Mouse (Mus musculus) liver, embryonic 16.5 days (tissue): ENCODE results near the gene Edaradd. TPM values are rescaled to one million over a fixed set of nuclear protein-coding genes. Genes with fewer than 3 reads are reported as not detected.

ENCODE experiments used
- ATAC-seq: fragments of 200-750 bp; cut with Nextera tagmentation; 2 replicates; pipeline ENCODE4 v1.8.0; 2017; ENCODE audit warnings: low read depth, mild to moderate bottlenecking, moderate number of reproducible peaks, moderate library complexity
- H3K27ac ChIP-seq: fragments of 300-500 bp; sonication (generic); 2 replicates; pipeline ENCODE4 v1.5.1; 2014; ENCODE audit warnings: mild to moderate bottlenecking, low read length
- H3K27me3 ChIP-seq: fragments of 300-500 bp; sonication (generic); 2 replicates; pipeline ENCODE4 v1.6.1; 2014; ENCODE audit warnings: low read depth, low read length, mixed read lengths; ENCODE audit not compliant: control insufficient read depth, insufficient read depth
- H3K36me3 ChIP-seq: fragments of 300-500 bp; sonication (generic); 2 replicates; pipeline ENCODE4 v1.6.1; 2014; ENCODE audit warnings: mild to moderate bottlenecking; ENCODE audit not compliant: control insufficient read depth, insufficient read depth
- H3K4me1 ChIP-seq: fragments of 300-500 bp; sonication (generic); 2 replicates; pipeline ENCODE4 v1.6.1; 2014; ENCODE audit warnings: low read depth, low read length, mixed read lengths; ENCODE audit not compliant: control insufficient read depth
- H3K4me2 ChIP-seq: fragments of 300-500 bp; sonication (generic); 2 replicates; pipeline ENCODE4 v1.6.1; 2014; ENCODE audit warnings: low read depth, low read length, mixed read lengths
- H3K4me3 ChIP-seq: fragments of 300-500 bp; sonication (generic); 2 replicates; pipeline ENCODE4 v1.5.1; 2014; ENCODE audit warnings: low read depth, mild to moderate bottlenecking, low read length
- H3K9ac ChIP-seq: fragments of 300-500 bp; sonication (generic); 2 replicates; pipeline ENCODE4 v1.6.1; 2014; ENCODE audit warnings: low read depth, low read length
- H3K9me3 ChIP-seq: fragments of 300-500 bp; sonication (generic); replicated peaks from 2 replicates; pipeline ENCODE4 v1.6.1; 2016; ENCODE audit warnings: low read length; ENCODE audit not compliant: control insufficient read depth
- WGBS: fragments of 180-500 bp; shearing (Covaris S2); extraction: QIAGEN DNeasy Blood & Tissue Kit; methylation state at CpG from one replicate; pipeline ENCODE4 v1.1.7; 2014; ENCODE audit not compliant: insufficient replicate concordance; 5-methylcytosine and 5-hydroxymethylcytosine counted together
- polyA plus RNA-seq: library from polyadenylated mRNA; unstranded; fragments of >200 nt; fragmentation: Nextera tagmentation; extraction: Ambion mirVana; gene quantifications from 2 replicates; pipeline ENCODE4 v1.2.1, GENCODE M21; 2015

The Edaradd gene
- 0.21 and 0.24 TPM in 2 replicates for polyA plus RNA-seq

GRCm38 (mm10) chr13:12519955-12520584 lies at the start of gene Edaradd:
Gene Edaradd (minus strand): TSS chr13:12520438.
- H3K9me3 ChIP-seq, result no peaks in the 10 kb centered on the region
- peak; percentile 48; the same call in 1 of the 2 replicates for ATAC-seq
- peak within 1 kb of the TSS; percentile 53 for H3K4me2 ChIP-seq
- H3K27ac ChIP-seq, result no peak within 1 kb of the TSS
- peak within 1 kb of the TSS; percentile 46 for H3K4me3 ChIP-seq
- no peaks in the 10 kb centered on the region for H3K36me3 ChIP-seq
- H3K27me3 ChIP-seq, result peaks cover 6% of the 10 kb centered on the region; the same call in 1 of the 2 replicates
- H3K9ac ChIP-seq, result no peak within 1 kb of the TSS
- WGBS, result under 1% methylated on average over 35 of the region's 35 CpGs
- H3K4me1 ChIP-seq, result no peaks in the 10 kb centered on the region

- no peak overlapping the region for H3K9ac ChIP-seq
- ATAC-seq, result no peak
- H3K36me3 ChIP-seq, result no peaks in the 10 kb centered on the region
- H3K27me3 ChIP-seq, result peaks cover 4% of the 10 kb centered on the region; the same call in 1 of the 2 replicates
- H3K4me3 ChIP-seq, result no peak overlapping the region
- H3K27ac ChIP-seq, result no peak overlapping the region
- WGBS, result 61% methylated on average over 7 of the region's 7 CpGs
- H3K4me1 ChIP-seq, result peaks cover 8% of the 10 kb centered on the region
- H3K9me3 ChIP-seq, result no peaks in the 10 kb centered on the region
- H3K4me2 ChIP-seq, result no peak overlapping the region
These were observed 49.5 kb upstream of the Edaradd start for GRCm38 (mm10) chr13:12569741-12570140.

GRCm38 (mm10) chr13:12568597-12569469 lies 48.6 kb upstream of the Edaradd start:
- Histone ChIP-seq H3K4me1 (peaks cover 8% of the 10 kb centered on the region), H3K36me3 (no peaks in the 10 kb centered on the region), H3K4me3 (no peak overlapping the region), H3K27ac (no peak overlapping the region), H3K27me3 (peaks cover 4% of the 10 kb centered on the region; the same call in 1 of the 2 replicates), H3K9ac (no peak overlapping the region), H3K4me2 (no peak overlapping the region), H3K9me3 (no peaks in the 10 kb centered on the region)
- ATAC-seq, result no peak
- WGBS, result 51% methylated on average over 9 of the region's 9 CpGs

GRCm38 (mm10) chr13:12567936-12568335 lies 47.7 kb upstream of the Edaradd start:
- 57% methylated on average over 1 of the region's 1 CpGs for WGBS
- H3K4me1 ChIP-seq, result peaks cover 8% of the 10 kb centered on the region
- H3K4me3 ChIP-seq, result no peak overlapping the region
- no peak overlapping the region for H3K27ac ChIP-seq
- no peak for ATAC-seq
- H3K27me3 ChIP-seq, result peaks cover 4% of the 10 kb centered on the region; the same call in 1 of the 2 replicates
- H3K9me3 ChIP-seq, result no peaks in the 10 kb centered on the region
- H3K9ac ChIP-seq, result no peak overlapping the region
- no peak overlapping the region for H3K4me2 ChIP-seq
- no peaks in the 10 kb centered on the region for H3K36me3 ChIP-seq

GRCm38 (mm10) chr13:12565621-12566390 lies 45.6 kb upstream of the Edaradd start, which contains the start of gene Ero1lb:
Gene Ero1lb (plus strand): TSS chr13:12565874.
- peak within 1 kb of the TSS; percentile 91 for H3K4me2 ChIP-seq
- H3K27me3 ChIP-seq, result peaks cover 4% of the 10 kb centered on the region; the same call in 1 of the 2 replicates
- H3K27ac ChIP-seq, result no peak within 1 kb of the TSS

GRCm38 (mm10) chr13:12562256-12562655 lies 42.0 kb upstream of the Edaradd start:
- Histone ChIP-seq H3K27ac (no peak overlapping the region), H3K4me2 (no peak overlapping the region), H3K9ac (no peak overlapping the region), H3K4me3 (no peak overlapping the region), H3K27me3 (peaks cover 4% of the 10 kb centered on the region; the same call in 1 of the 2 replicates), H3K4me1 (peaks cover 8% of the 10 kb centered on the region), H3K36me3 (no peaks in the 10 kb centered on the region), H3K9me3 (no peaks in the 10 kb centered on the region)
- 61% methylated on average over 4 of the region's 4 CpGs for WGBS
- ATAC-seq, result no peak

More at GRCm38 (mm10) chr13:12565621-12566390, 45.6 kb upstream of the Edaradd start, which contains the start of gene Ero1lb:
- peaks cover 8% of the 10 kb centered on the region for H3K4me1 ChIP-seq
- ATAC-seq, result peak; percentile 96
- H3K4me3 ChIP-seq, result peak within 1 kb of the TSS; percentile 78
- no peaks in the 10 kb centered on the region for H3K36me3 ChIP-seq
- H3K9me3 ChIP-seq, result no peaks in the 10 kb centered on the region
- WGBS, result under 1% methylated on average over 73 of the region's 73 CpGs
- peak within 1 kb of the TSS; percentile 68 for H3K9ac ChIP-seq

DNA sequence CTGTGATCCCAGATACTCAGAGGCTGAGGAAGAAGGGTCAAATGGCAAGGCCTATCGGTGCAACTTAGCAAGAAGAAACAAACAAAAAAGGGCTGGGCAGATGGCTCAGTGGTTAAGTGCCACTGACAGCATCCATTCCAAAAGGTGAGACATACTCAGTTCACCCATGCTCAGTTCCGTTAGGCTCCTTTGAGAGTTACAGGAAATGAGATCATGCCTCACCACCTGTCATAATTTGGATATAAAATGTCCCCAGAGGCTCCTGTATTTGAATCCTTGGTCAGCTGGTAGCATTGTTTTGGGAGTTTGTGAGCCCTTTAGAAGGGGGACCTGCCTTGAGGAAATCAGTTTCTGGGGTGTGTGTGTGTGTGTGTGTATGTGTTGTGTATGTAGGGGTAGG lies 41.5 kb upstream of the Edaradd start:
- H3K9ac ChIP-seq, result no peak overlapping the region
- peaks cover 8% of the 10 kb centered on the region for H3K4me1 ChIP-seq
- no peaks in the 10 kb centered on the region for H3K9me3 ChIP-seq
- no peaks in the 10 kb centered on the region for H3K36me3 ChIP-seq
- H3K27me3 ChIP-seq, result peaks cover 4% of the 10 kb centered on the region; the same call in 1 of the 2 replicates
- no peak overlapping the region for H3K27ac ChIP-seq
- no peak overlapping the region for H3K4me2 ChIP-seq
- 63% methylated on average over 2 of the region's 2 CpGs for WGBS
- no peak overlapping the region for H3K4me3 ChIP-seq
- ATAC-seq, result no peak

DNA sequence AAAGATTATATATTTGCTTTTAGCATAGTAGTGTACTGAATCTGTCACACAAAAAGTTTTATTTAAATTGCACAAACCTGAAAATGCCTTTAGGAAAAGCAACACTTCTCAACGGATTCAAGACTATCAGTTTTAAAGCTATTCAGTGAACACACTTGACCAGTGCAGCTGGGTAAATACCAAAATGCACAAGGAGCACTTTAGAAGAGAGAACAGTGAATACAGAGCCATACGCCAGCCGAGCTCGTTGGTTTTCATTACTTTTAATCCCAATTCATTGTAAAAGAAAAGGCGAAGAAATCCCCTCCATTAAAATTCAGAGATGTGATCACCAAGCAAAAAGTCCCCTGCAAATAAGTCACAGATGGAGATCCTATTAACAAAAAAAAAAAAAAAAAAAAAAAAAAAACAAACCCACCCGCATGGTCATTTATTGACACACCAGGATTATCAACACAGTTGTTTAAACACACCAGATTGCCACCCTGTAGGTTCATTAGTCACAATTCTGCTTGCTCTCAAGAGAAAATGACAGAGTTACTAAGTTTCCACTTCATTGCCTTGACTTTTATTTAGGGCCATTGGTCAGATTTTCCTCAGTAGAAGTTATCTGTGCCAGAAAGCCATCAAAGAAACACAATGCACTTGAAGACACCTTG lies 39.4 kb upstream of the Edaradd start:
- Histone ChIP-seq H3K4me2 (no peak overlapping the region), H3K36me3 (no peaks in the 10 kb centered on the region), H3K4me1 (no peaks in the 10 kb centered on the region), H3K9ac (no peak overlapping the region), H3K27me3 (no peaks in the 10 kb centered on the region), H3K9me3 (no peaks in the 10 kb centered on the region), H3K27ac (no peak overlapping the region), H3K4me3 (no peak overlapping the region)
- no peak for ATAC-seq
- WGBS, result 61% methylated on average over 6 of the region's 6 CpGs
